Mouse (Mus musculus) induced T-regulatory cell, adult 2 months (primary cell): ENCODE results near the gene Rasgef1b.
A peak's percentile ranks its signal among the peaks of the same experiment; 100 is the strongest.

Experiments
- DNase-seq: peaks from one replicate; pipeline ENCODE4 v3.0.0-alpha.2; 2012; ENCODE audit warnings: low read depth

Gene Rasgef1b

DNA sequence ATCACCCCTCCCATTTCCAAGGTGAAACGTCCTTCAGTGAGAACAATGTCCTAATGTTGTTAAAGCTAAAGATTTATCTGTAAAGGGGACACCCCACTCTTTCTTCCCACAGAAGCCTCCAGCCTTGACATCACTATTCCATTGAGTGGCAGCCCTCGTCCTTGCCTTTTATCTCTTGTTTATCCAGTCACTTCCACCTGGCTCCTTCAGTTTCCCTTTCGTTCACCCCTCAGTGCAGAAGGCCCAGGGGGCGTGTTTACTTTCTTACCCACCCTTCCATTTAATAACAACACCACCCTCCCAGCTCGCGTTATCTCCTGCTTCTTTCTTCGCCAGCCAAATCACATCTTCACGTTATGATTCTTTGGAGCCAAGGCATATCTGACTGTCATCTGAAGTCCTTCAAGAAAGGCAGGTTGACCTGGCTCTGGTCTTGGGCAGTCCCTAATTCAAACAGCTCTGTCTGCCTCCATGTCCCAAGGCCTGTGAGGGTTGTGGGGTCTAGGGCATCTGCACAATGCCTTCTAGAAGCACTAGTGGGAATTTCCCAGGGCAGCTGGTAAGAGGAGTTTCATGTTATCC is 355.2 kb downstream of the Rasgef1b start:
- DNase-seq = no peak

DNA sequence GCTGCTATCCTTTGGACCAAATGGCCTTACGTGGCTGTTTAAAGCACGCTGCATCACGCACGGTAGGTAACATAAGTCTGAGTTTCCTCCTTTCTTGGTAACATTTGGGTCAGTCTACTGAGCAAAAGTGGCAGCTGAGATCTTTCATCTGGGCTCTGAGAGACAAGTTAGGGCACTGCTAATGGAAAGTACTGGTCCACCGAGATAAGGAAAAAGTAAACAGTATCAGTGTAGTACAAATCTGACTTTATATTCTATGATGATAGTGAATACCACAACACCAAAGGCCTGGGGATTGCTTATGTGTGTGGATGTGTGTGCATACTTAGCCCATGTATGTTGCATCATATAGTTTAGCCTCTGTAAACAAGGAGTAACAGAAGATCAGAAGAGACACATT is 358.2 kb downstream of the Rasgef1b start:
- DNase-seq = no peak

DNA sequence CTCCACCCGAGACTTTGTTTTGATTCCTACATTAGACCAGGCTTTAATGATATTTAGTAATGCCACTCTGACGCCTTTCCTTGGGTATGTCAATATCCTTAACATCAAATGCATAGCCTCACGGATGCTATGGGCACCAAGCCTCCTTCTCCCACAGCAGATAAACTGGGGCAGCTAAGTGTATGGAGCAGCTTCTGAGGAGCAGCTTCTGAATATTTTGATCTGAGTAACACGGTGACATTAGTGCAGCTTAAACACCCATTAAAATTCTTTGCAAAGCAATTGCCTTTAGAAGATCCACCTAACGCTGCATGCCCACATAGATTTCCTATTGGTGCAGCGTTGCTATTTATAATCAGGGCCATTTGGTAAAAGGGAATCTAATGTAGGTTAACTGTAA is 359.6 kb downstream of the Rasgef1b start:
- DNase-seq = no peak

DNA sequence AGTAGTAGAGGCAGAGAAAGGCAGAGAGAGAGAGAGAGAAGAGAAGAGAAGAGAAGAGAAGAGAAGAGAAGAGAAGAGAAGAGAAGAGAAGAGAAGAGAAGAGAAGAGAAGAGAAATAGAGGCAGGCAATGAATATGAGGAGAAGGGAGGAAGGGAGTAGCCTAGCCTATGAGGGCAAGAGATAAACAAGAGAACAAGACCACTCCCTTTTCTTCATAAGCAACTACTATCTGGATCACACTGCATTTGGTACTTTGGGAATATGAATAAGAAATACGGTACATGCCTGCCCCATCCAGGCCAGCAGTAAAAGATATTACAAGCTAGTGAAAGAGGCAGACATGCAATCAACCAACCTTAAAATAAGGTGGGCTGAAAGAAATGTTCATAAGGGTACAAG is 360.2 kb downstream of the Rasgef1b start:
- no peak for DNase-seq

DNA sequence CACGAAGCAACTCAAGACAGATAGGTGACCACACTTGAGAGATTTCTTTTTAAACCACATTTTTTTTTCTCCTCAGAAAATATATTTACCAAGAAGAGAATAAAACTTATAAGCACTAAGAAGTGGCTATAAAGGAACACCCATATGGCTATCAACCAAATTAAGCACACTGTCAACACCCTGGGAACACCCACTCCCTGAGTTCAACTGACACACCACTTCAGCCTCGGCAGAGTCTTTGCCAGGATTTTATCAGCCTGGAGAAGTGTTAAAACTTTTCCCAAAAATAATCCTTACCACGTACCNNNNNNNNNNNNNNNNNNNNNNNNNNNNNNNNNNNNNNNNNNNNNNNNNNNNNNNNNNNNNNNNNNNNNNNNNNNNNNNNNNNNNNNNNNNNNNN is 368.3 kb downstream of the Rasgef1b start:
- DNase-seq = no peak

DNA sequence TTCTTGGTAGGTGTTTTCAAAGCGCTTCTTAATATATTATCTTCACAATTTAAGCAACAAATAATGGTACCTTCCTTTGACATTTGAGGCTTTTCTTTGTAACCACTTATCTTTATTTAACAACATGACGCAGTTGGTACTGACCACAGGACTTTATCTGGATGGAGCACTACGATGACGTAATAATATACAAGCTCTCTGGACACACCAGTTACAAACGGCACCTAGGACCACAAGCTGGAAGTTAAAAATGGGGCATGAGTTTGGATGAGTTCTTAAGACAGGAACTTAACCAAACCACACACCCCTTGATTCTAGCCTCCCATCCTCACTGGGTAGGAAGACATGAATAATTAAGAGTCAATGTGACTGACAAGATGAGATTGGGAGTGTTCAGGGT is 369.6 kb downstream of the Rasgef1b start:
- peak; percentile 6 for DNase-seq

GRCm38 (mm10) chr5:99354640-99355132 is 374.2 kb downstream of the Rasgef1b start:
- no peak for DNase-seq

GRCm38 (mm10) chr5:99350030-99350429 is 378.8 kb downstream of the Rasgef1b start:
- no peak for DNase-seq

- no peak for DNase-seq
Observed at GRCm38 (mm10) chr5:99348257-99348849, 380.5 kb downstream of the Rasgef1b start.

- peak; percentile 29 for DNase-seq
Observed at GRCm38 (mm10) chr5:99342527-99342926, 386.3 kb downstream of the Rasgef1b start.

- DNase-seq = no peak
Observed at GRCm38 (mm10) chr5:99340311-99340989, 388.4 kb downstream of the Rasgef1b start.

DNA sequence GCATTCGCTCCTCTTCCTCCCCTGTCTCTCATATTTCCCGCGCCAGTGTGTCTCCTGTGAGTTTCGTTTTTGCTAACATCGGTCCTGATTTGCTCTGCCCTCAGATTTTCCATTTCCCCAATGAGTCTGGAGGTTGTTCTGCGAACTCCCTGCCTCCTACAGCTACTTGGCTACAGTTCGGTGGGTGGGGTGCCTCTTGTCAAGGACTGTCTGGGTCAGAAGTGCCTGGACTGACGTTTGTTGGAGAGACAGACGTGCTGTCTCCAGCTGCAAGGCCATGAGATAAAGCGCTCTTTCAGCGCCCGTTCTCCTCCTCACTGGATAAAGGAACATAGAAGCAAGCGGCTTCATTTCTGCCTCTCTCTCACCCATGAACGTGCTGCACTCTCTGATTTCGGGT is 389.1 kb downstream of the Rasgef1b start:
- peak; percentile 58 for DNase-seq

GRCm38 (mm10) chr5:99338826-99339225 is 390.0 kb downstream of the Rasgef1b start:
- DNase-seq = no peak

- peak; percentile 75 for DNase-seq
Observed at GRCm38 (mm10) chr5:99336427-99336826, 392.4 kb downstream of the Rasgef1b start.

GRCm38 (mm10) chr5:99334017-99334416 is 394.8 kb downstream of the Rasgef1b start:
- peak; percentile 43 for DNase-seq

- no peak for DNase-seq
Observed at GRCm38 (mm10) chr5:99332021-99332420, 396.8 kb downstream of the Rasgef1b start.

GRCm38 (mm10) chr5:99329065-99329464 is 399.8 kb downstream of the Rasgef1b start:
- DNase-seq = no peak

- DNase-seq = no peak
Observed at GRCm38 (mm10) chr5:99327019-99327418, 401.8 kb downstream of the Rasgef1b start.

DNA sequence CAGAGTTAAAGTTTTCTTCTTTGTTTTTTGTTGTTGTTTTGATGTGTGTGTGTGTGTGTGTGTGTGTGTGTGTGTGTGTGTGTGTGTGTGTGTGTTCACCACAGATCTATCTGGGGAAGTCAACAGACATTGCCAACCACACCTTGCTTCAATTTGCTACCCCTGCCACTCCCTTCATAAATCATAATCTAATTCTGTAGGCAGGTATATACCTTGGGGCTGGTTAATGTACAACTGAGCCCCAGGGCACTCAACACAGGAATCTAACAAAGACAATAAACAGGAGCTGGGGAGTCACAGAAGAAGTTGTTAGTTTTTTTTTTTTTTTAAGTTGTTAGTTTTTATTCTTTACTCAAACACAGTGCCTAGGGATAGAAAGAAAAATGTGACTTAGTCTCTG is 403.6 kb downstream of the Rasgef1b start:
- DNase-seq = no peak

- DNase-seq = no peak
Observed at GRCm38 (mm10) chr5:99320783-99321182, 408.1 kb downstream of the Rasgef1b start.

DNA sequence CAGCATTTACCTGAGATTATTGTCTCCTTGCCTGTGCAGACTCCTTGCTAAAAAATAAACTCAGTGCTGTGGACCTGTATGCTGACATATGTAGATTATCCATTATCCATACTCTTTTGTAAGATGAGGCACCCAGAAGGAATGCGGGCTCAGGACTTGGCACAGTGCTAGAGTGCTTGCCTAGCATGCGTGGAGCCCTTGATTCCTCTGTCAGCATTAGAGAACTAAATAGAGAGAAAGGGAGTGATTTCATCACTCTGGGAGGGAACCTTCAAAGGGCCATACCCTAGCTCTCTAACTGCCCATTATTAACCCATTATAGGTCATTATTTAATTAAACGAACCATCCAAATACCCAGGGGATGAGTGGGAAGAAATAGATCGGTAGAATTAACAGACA is 430.9 kb downstream of the Rasgef1b start:
- no peak for DNase-seq

- no peak for DNase-seq
Observed at GRCm38 (mm10) chr5:99296348-99296747, 432.5 kb downstream of the Rasgef1b start.

GRCm38 (mm10) chr5:99292287-99292851 is 436.5 kb downstream of the Rasgef1b start:
- DNase-seq = no peak
